Mouse (Mus musculus) kidney, embryonic 16.5 days (tissue): ENCODE data around the gene Lpar1. TPM values are rescaled to one million over a fixed set of nuclear protein-coding genes. Genes with fewer than 3 reads are reported as not detected.

Source experiments
- ATAC-seq: fragments of 200-750 bp; cut with Nextera tagmentation; 2 replicates; pipeline ENCODE4 v1.8.0; 2017; ENCODE audit warnings: moderate TSS enrichment; ENCODE audit not compliant: low FRiP score, low TSS enrichment
- H3K27ac ChIP-seq: fragments of 300-500 bp; sonication (generic); 2 replicates; pipeline ENCODE4 v1.5.1; 2014; ENCODE audit warnings: low read length
- H3K27me3 ChIP-seq: fragments of 300-500 bp; sonication (generic); 2 replicates; pipeline ENCODE4 v1.6.1; 2014; ENCODE audit warnings: low read length, control low read depth, mixed read lengths; ENCODE audit not compliant: insufficient read depth
- H3K36me3 ChIP-seq: fragments of 300-500 bp; sonication (generic); 2 replicates; pipeline ENCODE4 v1.6.1; 2014; ENCODE audit warnings: low read length, control low read depth, mixed read lengths; ENCODE audit not compliant: insufficient read depth
- H3K4me1 ChIP-seq: fragments of 300-500 bp; sonication (generic); 2 replicates; pipeline ENCODE4 v1.6.1; 2014; ENCODE audit warnings: low read length, control low read depth, mixed read lengths; ENCODE audit not compliant: insufficient read depth
- H3K4me2 ChIP-seq: fragments of 300-500 bp; sonication (generic); replicated peaks from 2 replicates; pipeline ENCODE4 v1.6.1; 2014; ENCODE audit warnings: low read depth, low read length
- H3K4me3 ChIP-seq: fragments of 300-500 bp; sonication (generic); 2 replicates; pipeline ENCODE4 v1.5.1; 2014; ENCODE audit warnings: mild to moderate bottlenecking, low read length
- H3K9ac ChIP-seq: fragments of 300-500 bp; sonication (generic); replicated peaks from 2 replicates; pipeline ENCODE4 v1.6.1; 2014; ENCODE audit warnings: low read length
- H3K9me3 ChIP-seq: fragments of 300-500 bp; sonication (generic); 2 replicates; pipeline ENCODE4 v1.6.1; 2016; ENCODE audit warnings: low read length, control low read depth
- WGBS: fragments of 180-500 bp; shearing (Covaris S2); extraction: QIAGEN DNeasy Blood & Tissue Kit; methylation state at CpG from one replicate; pipeline ENCODE4 v1.1.7; 2014; 5-methylcytosine and 5-hydroxymethylcytosine counted together
- polyA plus RNA-seq: library from polyadenylated mRNA; unstranded; fragments of >200 nt; fragmentation: Nextera tagmentation; extraction: Ambion mirVana; gene quantifications from 2 replicates; pipeline ENCODE4 v1.2.1, GENCODE M21; 2015

The Lpar1 gene
- polyA plus RNA-seq, 1 experiment from 2014 or later: 36.2 TPM

GRCm38 (mm10) chr4:58571661-58572060, 18.0 kb upstream of the Lpar1 start:
- no peaks in the 10 kb centered on the region for H3K36me3 ChIP-seq
- no peak for ATAC-seq
- H3K27ac ChIP-seq: no peak overlapping the region
- no peak overlapping the region for H3K4me3 ChIP-seq
- H3K27me3 ChIP-seq: no peaks in the 10 kb centered on the region
- H3K4me2 ChIP-seq: no peak overlapping the region
- H3K9me3 ChIP-seq: no peaks in the 10 kb centered on the region
- no peaks in the 10 kb centered on the region for H3K4me1 ChIP-seq
- 24% methylated on average over 3 of the region's 3 CpGs for WGBS
- H3K9ac ChIP-seq: no peak overlapping the region

GRCm38 (mm10) chr4:58571232-58571631, 17.5 kb upstream of the Lpar1 start:
- 49% methylated on average over 1 of the region's 1 CpGs for WGBS
- H3K27me3 ChIP-seq: no peaks in the 10 kb centered on the region
- no peaks in the 10 kb centered on the region for H3K9me3 ChIP-seq
- H3K4me3 ChIP-seq: no peak overlapping the region
- H3K36me3 ChIP-seq: no peaks in the 10 kb centered on the region
- no peak overlapping the region for H3K9ac ChIP-seq
- ATAC-seq: no peak
- H3K4me1 ChIP-seq: no peaks in the 10 kb centered on the region
- no peak overlapping the region for H3K4me2 ChIP-seq
- no peak overlapping the region for H3K27ac ChIP-seq

DNA sequence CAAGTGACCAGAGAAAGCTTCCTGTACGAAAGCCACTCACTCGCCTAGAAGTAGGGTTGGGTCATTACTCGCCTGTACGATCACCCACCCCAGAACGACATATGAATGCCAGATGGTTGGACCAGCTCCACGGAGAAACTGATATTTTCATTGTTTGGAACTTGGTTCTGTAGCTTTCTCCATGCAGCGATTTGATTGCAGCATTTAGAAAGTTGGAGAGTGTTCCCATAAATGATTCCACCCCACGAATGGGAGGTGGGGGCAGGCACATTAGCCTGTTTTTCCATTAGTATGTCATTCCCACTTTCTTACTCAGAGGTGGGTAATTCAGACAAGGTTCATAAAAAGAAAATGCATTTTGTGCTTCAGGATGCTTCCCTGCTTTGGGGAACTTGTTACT, 14.8 kb upstream of the Lpar1 start:
- Histone ChIP-seq H3K4me3 (no peak overlapping the region), H3K36me3 (no peaks in the 10 kb centered on the region), H3K4me2 (no peak overlapping the region), H3K27me3 (no peaks in the 10 kb centered on the region), H3K27ac (no peak overlapping the region), H3K9ac (no peak overlapping the region), H3K4me1 (no peaks in the 10 kb centered on the region), H3K9me3 (no peaks in the 10 kb centered on the region)
- WGBS: 70% methylated on average over 8 of the region's 8 CpGs
- no peak for ATAC-seq

GRCm38 (mm10) chr4:58562776-58563175, 9.1 kb upstream of the Lpar1 start:
- H3K4me3 ChIP-seq: no peak overlapping the region
- no peaks in the 10 kb centered on the region for H3K36me3 ChIP-seq
- H3K27me3 ChIP-seq: no peaks in the 10 kb centered on the region
- H3K9me3 ChIP-seq: no peaks in the 10 kb centered on the region
- H3K4me2 ChIP-seq: no peak overlapping the region
- H3K27ac ChIP-seq: no peak overlapping the region
- no peak for ATAC-seq
- 76% methylated on average over 1 of the region's 1 CpGs for WGBS
- no peak overlapping the region for H3K9ac ChIP-seq
- H3K4me1 ChIP-seq: no peaks in the 10 kb centered on the region

DNA sequence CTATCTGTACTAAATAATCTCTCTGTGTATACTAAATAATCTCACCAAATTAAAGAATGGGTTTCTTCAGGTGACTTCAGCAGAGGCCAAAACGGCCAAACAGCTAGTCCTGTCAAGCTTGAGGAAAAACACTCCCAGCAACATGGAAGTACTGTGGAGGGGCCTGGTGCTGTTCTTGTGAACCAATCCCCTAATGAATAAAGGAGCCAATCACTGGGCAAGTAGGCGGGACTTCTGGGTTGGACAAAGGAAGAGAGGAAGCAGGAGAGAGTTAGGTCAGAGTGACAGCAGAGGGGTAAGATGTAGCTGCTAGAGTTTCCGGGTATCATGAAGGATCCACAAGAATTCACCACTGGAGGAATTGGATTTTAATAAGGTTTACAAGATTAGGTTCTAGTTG, 3.3 kb upstream of the Lpar1 start:
- Histone ChIP-seq H3K9me3 (no peaks in the 10 kb centered on the region), H3K36me3 (no peaks in the 10 kb centered on the region), H3K9ac (no peak overlapping the region), H3K27ac (no peak overlapping the region), H3K4me3 (no peak overlapping the region), H3K27me3 (no peaks in the 10 kb centered on the region), H3K4me2 (no peak overlapping the region), H3K4me1 (0 out of 2 replicates have a peak, but pooled peaks cover 10% of the 10 kb centered on the region)
- ATAC-seq: no peak
- WGBS: 77% methylated on average over 3 of the region's 3 CpGs

- 58% methylated on average over 10 of the region's 10 CpGs for WGBS
- H3K4me1 ChIP-seq: 0 out of 2 replicates have a peak, but pooled peaks cover 10% of the 10 kb centered on the region
- H3K36me3 ChIP-seq: no peaks in the 10 kb centered on the region
- no peak overlapping the region for H3K9ac ChIP-seq
- H3K27ac ChIP-seq: no peak overlapping the region
- no peak overlapping the region for H3K4me3 ChIP-seq
- ATAC-seq: no peak
- no peaks in the 10 kb centered on the region for H3K27me3 ChIP-seq
- no peaks in the 10 kb centered on the region for H3K9me3 ChIP-seq
- H3K4me2 ChIP-seq: 0 out of 2 replicates have a peak overlapping the region, but pooled peaks have one; percentile 97
These were observed 701 bp upstream of the Lpar1 start for GRCm38 (mm10) chr4:58554359-58554838.

GRCm38 (mm10) chr4:58552731-58553630, 717 bp downstream of the Lpar1 start:
- peak overlapping the region; percentile 71 for H3K9ac ChIP-seq
- peak overlapping the region; percentile 85 for H3K27ac ChIP-seq
- no peaks in the 10 kb centered on the region for H3K36me3 ChIP-seq
- under 1% methylated on average over 65 of the region's 71 CpGs for WGBS
- ATAC-seq: peak; percentile 92
- 0 out of 2 replicates have a peak, but pooled peaks cover 10% of the 10 kb centered on the region for H3K4me1 ChIP-seq
- H3K9me3 ChIP-seq: no peaks in the 10 kb centered on the region
- H3K27me3 ChIP-seq: no peaks in the 10 kb centered on the region
- peak overlapping the region; percentile 97 for H3K4me2 ChIP-seq
- H3K4me3 ChIP-seq: peak overlapping the region; percentile 80

GRCm38 (mm10) chr4:58552229-58552628, 1.5 kb downstream of the Lpar1 start:
- Histone ChIP-seq H3K9ac (peak overlapping the region; percentile 71), H3K9me3 (no peaks in the 10 kb centered on the region), H3K4me2 (peak overlapping the region; percentile 97), H3K4me3 (peak overlapping the region; percentile 80), H3K27me3 (no peaks in the 10 kb centered on the region), H3K36me3 (no peaks in the 10 kb centered on the region), H3K4me1 (0 out of 2 replicates have a peak, but pooled peaks cover 10% of the 10 kb centered on the region), H3K27ac (peak overlapping the region; percentile 85)
- no peak for ATAC-seq
- WGBS: 8% methylated on average over 10 of the region's 10 CpGs

DNA sequence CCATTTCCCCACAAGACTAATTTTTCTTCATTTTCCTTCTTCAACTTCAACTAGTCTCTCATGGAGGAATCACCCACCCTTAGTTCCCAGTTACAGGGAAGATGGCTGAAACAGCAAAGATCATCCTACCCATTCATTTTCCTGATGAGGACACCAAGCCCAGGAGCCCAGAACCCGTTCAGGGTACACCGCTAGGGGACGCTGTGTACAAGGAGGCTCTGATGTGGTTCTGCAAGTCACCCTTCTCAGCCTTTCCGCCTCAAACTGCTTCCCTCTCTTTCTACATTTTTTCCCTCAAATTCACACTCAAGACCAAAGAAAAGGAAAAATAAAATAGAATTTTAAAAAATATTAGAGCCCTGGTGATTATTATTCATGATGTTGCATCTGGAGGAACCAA, 1.9 kb downstream of the Lpar1 start:
- 5% methylated on average over 4 of the region's 4 CpGs for WGBS
- Histone ChIP-seq H3K4me1 (peaks cover 12% of the 10 kb centered on the region; the same call in 1 of the 2 replicates), H3K36me3 (no peaks in the 10 kb centered on the region), H3K4me3 (peak overlapping the region; percentile 80), H3K9ac (no peak overlapping the region; the same call in 1 of the 2 replicates), H3K27ac (peak overlapping the region; percentile 85; the same call in 1 of the 2 replicates), H3K4me2 (peak overlapping the region; percentile 97), H3K27me3 (no peaks in the 10 kb centered on the region), H3K9me3 (no peaks in the 10 kb centered on the region)
- no peak for ATAC-seq

- no peaks in the 10 kb centered on the region for H3K27me3 ChIP-seq
- no peak overlapping the region for H3K4me3 ChIP-seq
- H3K9me3 ChIP-seq: no peaks in the 10 kb centered on the region
- H3K36me3 ChIP-seq: no peaks in the 10 kb centered on the region
- 74% methylated on average over 9 of the region's 9 CpGs for WGBS
- no peak for ATAC-seq
- no peak overlapping the region for H3K9ac ChIP-seq
- no peak overlapping the region for H3K4me2 ChIP-seq
- H3K27ac ChIP-seq: no peak overlapping the region
- H3K4me1 ChIP-seq: peaks cover 14% of the 10 kb centered on the region
These were observed 6.0 kb downstream of the Lpar1 start for GRCm38 (mm10) chr4:58547725-58548124.
